Mouse (Mus musculus) MN1 (cell line): ENCODE results near the gene Itpka.
A peak's percentile ranks its signal among the peaks of the same experiment; 100 is the strongest.
"Not testable (repeated sequence)": the region's sequence is repeated elsewhere in the genome, so short reads cannot be mapped to it uniquely, and the experiment has no call there.

ENCODE experiments used
- DNase-seq: peaks from one replicate; pipeline ENCODE4 v3.0.0-alpha.2; 2016; ENCODE audit warnings: low spot score

Itpka gene

DNA sequence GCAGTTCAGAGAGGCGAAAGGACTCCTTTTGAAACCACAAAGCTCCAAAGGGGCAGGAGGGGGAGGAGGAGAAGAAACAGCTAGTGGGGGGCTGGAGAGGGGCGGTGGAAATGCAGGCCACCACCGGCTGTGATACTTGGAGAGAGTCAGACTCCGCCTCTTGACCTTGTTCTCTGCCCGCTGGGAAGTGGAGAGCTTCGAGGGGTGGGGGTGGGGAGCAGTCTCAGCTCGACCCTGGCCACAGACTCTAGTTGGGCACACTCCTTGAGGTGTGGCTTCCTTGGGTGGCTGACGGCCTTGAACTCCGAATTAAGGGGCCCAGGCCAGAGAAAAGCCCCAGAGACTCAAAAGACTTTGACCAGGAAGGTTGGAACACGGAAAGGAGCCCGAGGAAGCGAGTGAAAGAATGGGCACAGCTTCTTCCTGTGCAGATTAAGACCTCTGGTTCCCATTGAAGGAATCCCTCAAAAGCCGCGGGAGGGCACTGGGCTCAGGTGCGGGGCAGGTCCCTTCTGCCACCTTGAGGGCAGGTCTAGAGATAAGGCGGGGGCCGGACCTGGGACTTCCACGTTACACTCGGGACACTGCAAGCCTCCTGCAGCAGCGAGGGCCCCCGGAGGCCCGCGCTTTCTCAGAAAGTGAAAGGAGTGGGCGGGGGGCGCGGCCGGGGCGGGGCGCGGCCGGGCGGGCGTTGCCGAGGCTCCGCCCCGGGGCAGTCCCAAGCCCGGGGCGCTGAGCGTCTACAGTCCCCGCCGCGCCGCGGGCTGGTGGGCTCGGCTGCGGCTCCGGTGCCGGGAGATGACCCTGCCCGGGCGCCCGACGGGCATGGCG is at the start of gene Itpka:
Itpka (plus strand) TSS at position 757 of the 831 bp plus-strand sequence.
- peak; percentile 66 for DNase-seq

DNA sequence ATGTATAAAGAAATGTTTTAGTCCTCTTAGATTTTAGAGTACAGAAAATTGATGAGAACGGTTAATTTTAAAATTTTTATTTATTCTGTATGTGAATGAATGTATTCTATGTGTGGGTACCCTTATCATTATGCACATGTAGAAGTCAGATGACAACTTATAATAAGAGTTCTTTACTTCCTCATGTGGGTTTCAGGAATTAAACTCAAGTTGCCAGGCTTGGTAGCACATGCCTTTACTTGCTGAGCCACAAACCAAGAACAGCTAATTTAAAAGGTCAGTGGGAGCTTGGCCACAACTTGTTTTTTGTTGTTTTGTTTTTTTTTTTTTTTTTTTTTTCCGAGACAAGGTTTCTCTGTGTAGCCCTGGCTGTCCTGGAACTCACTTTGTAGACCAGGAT is 47.3 kb upstream of the Itpka start:
- no peak for DNase-seq

DNA sequence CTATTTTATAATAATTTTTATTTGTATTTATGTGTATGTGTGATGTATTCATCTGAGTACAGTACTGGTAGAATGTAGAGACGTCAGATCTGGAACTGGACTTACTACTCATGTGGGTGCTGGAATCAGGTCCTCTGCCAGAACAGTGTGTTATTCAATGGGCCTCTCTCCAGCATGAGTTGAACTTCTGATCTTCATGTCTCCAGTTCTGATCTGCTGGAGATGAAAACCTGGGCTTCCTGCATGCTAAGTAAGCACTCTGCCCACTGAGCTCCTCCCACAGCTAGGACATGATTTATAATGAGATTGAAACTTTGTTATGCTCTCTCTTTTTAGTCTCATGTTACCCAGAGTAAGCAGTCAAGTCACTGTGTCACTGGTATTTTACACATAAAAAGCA is 46.0 kb upstream of the Itpka start:
- no peak for DNase-seq

DNA sequence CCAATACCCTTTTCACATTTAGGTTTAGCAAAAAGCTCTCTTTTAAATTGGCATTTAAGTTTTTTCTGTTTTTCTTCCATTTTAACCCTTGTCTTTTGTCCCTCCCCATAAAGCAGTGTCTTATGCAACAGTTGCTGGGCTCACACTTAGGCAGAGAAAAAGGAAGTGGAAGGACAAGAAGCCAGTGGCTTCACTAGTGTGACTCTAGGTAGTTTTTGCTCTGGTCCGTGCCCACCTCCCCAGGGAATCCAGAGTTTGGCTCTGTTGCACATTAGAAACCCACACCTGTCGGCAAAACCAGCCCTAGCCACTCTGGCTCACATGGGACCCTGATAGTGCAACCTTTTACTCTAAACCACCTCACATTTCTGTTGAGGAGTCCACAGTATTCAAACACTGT is 43.7 kb upstream of the Itpka start:
- DNase-seq = no peak

DNA sequence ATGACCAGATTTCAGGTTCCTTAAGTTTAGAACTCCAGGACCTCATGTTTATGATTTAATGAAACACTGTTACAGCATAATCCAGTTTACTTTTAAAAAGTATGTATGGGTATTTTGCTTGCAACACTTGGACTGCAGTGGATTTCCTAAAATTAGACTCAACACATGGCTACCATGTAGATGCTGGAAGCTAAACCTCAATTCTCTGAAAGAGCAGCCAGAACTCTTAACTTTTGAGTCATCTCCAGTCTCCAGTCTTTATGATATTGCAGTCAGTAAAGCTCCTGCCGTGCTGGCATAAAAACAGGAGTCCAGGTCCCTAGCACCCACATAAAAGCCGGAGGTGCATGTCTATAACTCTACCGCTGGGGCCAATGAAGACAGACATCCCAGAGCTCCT is 42.2 kb upstream of the Itpka start:
- no peak for DNase-seq

DNA sequence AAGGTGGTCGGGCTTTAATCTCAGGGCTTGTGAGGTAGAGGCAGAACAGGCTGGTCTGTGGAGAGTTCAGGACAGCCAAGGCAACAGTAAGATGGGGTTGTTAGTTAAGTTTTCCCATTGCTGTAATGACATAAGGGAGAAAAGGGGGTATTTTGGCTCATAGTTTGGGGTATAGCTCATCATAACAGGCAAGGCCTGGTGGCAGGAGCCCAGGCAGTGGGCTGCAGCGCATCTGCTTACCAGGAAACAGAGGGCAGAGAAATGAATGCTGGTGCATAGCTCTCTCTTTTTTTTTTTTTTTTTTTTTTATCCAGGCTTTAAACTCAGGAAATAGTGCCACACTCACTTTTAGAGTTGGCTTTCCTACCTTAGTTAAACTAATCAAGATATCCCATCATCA is 39.0 kb upstream of the Itpka start:
- no peak for DNase-seq

DNA sequence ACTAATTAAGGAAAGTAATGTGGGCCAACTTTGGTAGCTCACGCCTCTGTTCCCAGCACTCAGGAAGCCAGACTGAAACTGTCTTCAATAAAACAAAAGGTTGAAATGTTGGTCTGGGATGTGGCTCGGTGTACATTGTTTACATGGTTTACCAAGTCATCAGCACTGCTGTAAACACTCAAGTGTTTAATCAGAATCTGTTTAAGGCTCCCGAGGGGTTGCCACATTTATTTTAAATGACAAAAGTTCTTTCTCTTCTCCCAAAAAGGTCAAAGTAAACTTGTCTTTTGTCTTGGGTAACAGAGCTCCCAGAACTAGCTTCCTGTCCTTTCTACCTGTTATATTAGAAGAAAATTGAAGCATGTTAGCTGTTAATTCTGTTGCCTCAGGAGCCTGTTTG is 34.5 kb upstream of the Itpka start:
- DNase-seq = no peak

DNA sequence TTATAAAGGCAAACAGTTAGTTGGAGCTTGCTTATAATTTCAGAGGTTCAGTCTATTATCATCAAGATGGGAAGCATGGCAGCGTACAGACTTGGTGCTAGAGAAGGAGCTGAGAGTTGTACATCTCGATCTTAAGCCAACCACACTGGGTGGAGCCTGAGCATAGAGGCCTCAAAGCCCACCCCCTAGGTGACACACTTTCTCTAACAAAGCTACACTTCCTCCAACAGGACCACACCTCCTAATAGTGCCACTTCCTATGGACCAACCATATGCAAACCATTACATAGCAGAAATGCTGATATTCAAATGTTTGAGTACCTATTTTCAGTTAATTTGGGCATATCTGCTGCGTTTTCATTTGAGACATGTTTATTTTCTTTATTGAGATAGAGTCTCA is 32.1 kb upstream of the Itpka start:
- no peak for DNase-seq

DNA sequence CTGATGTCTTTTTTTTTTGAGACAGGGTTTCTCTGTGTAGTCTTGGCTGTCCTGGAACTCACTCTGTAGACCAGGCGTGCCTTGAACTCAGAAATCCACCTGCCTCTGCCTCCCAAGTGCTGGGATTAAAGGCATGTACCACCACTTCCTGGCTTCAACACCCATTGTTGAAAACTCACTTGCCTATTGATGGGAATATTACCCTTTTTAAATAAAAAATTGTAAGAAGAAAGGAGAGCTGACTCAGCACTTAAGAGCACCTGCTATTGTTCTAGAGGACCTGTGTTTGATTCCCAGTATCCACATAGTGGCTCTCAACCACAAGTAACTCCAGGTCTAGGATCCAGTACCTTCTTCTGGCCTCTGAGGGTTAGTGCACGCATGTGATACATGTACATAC is 26.3 kb upstream of the Itpka start:
- not testable (repeated sequence) for DNase-seq

DNA sequence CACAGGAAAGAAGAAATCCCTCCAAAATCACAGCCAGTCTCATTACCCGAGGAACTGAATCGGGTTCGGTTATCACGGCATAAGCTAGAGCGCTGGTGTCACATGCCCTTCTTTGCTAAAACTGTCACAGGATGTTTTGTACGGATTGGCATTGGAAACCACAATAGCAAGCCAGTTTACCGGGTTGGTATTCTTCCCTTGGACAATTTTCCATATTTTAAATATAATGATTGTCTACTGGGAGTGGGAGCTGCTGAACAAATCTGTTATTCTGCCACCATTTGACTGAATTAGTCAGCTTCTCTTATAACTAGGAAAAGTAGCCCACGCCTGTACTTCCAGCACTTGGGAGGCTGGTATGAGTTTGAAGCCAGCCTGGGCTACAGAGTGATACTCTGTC is 21.1 kb upstream of the Itpka start:
- DNase-seq = no peak

DNA sequence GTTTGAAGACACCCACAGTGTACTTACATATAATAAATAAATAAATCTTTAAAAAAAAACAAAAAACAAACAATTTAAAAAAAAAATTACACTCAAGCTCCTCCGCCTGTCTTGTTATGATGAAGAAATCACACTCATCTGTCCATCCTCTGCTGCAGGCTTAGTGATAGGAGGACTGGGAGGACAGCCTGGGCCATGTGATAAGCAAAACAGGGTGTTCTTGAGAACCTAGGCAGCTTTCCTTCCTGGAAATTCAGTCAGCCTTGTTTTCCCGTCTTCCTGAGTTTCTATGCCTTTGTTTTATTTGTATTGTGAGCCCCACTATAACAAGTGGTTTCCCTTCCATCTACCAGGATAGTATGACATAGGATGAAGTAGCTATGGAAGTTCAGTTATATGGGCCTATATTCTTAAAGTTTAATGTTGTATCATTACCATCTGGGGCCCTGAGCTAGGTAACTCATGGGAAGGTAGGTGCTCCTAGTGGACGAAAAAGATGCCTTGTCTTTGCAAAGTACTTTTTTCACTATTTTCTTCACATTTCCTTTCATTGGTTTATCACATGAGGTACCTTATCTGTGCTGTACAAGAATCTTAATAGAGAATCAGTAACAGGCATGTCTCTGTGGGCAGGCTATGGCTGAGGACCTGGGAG is 14.2 kb upstream of the Itpka start:
- no peak for DNase-seq

DNA sequence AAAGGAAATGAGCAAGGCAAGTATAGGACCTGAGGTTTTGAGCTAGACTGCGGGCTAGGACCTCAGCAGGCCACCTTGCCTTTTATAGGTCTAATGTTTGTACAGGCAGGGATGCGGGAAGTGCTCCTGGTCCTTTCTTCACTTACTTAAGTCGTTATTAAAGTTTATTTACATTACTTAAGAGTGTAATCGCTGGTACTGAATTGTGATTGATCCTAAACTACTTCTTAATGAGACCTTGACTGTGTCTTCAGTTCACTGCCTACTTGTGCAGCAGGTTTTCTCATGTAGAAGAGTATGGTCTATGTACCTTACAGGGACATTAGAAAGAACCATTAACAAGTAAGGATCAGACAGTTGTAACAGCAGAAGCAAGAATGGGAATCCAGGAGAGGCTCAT is 11.4 kb upstream of the Itpka start:
- no peak for DNase-seq

DNA sequence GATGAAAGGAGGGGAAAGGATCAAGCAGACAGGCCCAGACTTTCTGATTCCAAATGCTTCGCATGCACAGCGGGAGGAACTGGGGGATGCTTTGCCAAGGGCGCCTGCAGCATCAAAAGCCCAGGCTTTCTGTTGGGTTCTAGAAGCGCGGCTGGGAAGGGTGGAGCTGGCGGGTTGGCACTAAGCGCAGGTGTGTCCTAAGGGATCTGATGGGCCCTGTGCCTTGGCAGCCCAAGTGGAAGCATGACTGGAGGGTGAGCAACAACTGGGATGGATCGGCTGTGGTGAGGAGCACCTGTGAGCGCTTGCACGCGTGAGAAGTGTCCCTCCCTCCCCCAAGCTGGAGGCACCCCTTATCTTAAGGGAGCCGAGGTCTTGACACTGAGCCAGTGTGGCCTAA is 5.0 kb upstream of the Itpka start:
- DNase-seq = no peak

DNA sequence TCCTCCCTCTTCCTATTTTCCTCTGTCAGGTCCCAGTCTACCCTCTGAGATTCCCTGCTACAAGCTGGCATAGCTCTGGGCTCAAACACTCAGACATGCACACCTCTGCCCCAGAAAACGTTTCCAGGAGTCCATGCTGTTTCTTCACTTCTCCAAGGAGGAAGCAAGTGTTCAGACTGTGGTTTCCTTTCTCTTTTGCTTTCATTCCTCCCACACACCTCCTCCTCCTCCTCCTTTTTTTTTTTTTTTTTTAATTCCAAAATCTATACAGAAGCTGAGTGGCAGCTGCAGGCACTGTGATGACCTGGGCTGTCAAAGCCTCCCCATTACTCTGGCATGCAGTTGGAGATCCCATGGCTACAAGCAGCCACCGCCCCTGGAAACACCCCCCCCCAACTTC is 1.6 kb upstream of the Itpka start:
- no peak for DNase-seq

DNA sequence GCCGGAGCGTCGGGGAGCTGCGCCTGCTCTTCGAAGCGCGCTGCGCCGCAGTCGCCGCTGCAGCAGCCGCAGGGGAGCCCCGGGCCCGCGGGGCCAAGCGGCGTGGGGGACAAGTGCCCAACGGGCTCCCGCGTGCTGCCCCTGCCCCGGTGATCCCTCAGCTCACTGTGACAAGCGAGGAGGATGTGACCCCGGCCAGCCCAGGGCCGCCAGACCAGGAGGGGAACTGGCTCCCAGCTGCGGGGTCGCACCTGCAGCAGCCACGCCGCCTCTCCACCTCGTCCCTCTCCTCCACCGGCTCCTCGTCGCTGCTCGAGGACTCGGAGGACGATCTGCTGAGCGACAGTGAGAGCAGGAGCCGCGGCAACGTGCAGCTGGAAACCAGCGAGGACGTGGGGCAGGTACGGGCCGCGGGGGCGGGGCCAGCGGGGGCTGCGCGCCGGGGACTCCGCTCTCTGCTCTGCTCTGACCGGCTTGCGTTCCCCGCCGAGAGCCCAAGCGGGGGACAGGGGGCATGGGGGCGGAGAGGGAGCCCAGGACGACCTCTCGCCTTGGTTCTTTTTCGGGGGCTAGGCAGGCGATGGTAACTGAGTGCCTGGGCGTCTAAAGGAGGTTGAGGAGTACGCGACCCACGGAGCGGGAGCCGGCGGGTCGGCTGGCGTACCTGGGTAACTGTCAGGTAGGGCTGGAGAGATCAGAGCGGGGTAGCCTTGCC is 481 bp downstream of the Itpka start:
- peak; percentile 35 for DNase-seq

DNA sequence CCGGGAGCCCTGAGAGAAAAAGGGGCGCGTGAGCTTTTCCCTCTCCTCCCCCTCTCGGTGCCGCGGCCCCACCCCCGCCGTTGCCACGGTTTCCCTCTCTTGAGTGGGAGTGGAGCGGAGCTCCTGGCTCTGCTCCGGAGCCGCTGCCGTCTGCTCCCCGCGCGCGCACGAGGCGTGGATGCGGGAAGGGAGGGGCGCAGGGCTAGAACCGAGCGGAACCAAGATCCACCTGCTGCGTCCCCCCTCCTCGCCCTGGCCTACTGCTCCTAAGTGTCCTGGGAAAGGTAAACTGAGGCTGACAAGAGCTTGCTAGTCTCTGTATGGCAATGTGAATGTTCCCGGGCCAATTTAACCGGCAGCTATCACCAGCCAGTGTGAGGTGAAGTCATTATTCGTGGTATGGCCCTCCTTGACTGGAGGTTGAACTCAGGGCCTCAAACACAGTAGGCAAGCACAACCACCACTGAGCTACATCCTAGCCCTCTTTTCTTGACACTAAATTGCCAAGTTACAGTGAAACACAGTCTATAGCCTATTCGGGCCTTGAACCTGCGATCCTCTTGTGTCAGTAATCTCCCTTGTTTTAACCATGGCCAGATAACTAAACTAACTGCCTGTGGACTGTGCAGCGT is 1.2 kb downstream of the Itpka start:
- DNase-seq = no peak

DNA sequence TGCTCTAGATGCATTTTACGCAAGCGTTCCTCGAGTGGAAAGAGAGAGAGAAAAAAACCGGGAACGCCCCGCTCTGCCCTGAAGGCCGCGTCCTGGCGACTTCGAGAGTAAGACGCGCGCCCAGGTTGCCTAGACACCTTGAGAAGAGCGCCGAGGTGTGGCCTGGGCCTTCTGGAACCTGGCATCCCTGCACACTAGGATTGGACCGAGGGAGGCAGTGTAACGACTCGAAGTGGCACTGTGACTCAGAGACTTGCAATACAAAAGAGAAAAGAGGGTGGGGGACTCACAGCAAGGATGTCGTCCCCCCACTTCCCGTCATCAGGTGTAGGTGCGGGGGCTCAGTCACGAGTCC is 1.6 kb downstream of the Itpka start:
- DNase-seq = peak; percentile 54

DNA sequence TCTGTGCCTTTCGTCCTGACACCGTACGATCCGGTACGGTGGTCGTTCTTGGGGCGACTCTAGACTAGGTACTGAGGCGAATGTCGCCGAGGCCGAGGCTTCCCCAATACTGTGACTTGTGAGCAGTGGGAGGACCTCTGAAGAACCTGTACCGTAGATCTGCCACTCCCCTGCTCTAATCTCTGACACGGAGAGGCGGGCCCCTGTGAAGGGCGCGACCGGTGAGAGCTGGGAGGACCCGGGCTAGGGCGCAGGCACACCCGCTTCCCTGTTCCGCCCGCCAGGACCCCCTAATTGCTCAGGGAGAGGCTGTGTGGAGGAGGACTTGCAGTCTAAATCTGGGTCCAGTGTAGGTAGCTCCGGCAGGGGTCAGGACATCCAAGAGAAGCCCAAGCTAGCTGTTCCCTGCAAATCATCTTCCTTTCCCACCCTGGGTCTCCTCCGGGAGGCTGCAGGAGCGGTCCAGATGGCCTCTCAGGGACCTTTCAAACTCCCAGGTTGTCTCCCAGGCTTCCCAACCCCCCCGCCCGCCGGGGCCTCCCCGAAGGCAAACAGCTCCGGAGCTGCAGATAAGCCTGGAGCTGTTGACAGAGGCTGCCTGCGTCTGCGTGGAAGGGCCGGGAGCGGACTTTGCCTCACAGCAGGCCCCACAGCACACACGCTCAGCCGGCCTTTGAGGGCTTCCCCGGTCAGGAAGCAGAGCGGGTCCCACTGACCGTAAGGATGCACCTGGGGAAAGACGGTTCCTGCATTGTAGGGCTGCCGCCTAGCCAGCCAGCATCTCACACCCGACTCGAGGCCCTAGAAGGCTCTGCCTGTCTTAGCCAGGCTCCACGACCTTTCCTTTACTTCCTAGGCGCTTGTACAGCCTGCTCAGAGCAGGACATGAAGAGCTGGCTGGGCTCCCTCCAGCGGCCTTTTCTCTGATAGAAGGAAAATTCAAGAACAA is 2.3 kb downstream of the Itpka start:
- peak; percentile 67 for DNase-seq

DNA sequence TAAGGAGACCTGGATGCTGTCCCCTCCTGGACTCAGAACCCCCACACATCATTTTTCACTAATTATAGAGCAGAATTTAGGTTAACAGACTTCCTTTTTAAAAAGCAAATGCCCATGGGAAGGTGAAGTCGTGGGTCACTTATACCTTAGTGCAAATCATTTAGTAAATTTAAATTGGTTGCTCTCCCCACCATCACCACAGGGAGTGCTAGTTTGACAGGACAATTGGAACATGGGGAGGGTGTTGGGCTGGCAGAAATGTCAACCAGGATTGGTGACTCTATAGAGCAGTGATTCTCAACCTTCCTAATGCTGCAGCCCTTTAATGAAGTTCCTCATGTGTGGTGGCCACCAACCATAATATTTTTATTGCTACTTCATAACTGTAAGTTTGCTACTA is 3.1 kb downstream of the Itpka start:
- DNase-seq = peak; percentile 43

DNA sequence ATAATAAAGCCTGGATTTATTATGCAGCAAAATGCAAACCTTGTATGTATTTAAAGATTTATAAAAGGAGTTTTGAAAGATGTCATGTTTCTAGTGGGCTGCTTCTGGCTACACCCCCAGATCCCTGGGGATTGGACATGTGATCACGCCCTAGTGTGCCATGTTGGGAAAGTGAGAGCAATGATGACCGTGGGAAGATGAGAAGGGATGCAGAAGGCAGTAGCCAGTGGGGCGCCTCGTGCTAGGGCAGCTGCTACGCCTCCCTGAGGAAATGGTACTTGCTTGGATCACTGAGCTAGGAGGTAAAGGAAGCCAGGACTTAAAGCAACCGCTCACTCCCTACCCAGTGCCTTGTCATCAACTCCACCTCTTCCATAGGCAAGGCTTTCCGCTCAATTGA is 5.4 kb downstream of the Itpka start:
- no peak for DNase-seq

DNA sequence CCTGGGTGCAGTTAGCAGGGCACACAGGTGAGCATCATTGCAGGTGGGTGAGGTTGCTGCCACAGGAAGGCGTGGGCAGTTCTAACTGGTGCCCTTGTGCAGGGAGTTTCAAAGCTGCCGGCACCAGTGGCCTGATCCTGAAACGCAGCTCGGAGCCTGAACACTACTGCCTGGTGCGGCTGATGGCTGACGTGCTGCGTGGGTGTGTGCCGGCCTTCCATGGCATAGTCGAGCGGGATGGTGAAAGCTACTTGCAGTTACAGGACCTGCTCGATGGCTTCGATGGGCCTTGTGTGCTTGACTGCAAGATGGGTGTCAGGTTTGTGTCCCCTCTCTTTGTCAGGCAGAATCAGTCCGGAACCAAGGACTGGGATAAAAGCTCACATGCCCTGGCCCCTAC is 7.1 kb downstream of the Itpka start:
- no peak for DNase-seq
